ENCODE assay signal across 18 mouse cellular contexts in genomic region chr5:65479681-65480445, GRCm38 (mm10). TPM values are rescaled to one million over a fixed set of nuclear protein-coding genes. Genes with fewer than 3 reads are reported as not detected.
DNase-seq lines count a peak whose midpoint lies in the region; ATAC-seq and TF ChIP-seq lines count a peak whose summit lies in the region.
"Had no signal": no experiment of that assay in that cellular context is flagged by ENCODE, and none has a peak within 500 bp of the region (broad histone marks: within the 10 kb centered on the region; RNA-seq: fewer than 3 reads in every experiment).

No protein-coding gene starts in this region.

- H3K27me3 ChIP-seq in heart, embryonic 12.5 days (replicated peaks), result no peaks in the 10 kb centered on the region
- no peaks in the 10 kb centered on the region for H3K27me3 ChIP-seq in lung, embryonic 14.5 days (ENCODE audit: insufficient read depth, low read length)
- H3K27me3 ChIP-seq in intestine, embryonic 14.5 days (replicated peaks; ENCODE audit: control insufficient read depth, insufficient read depth, low read length), result no peaks in the 10 kb centered on the region
- no peaks in the 10 kb centered on the region for H3K27me3 ChIP-seq in lung, postnatal 0 days (replicated peaks; ENCODE audit: insufficient read depth, low read length)
- no peaks in the 10 kb centered on the region for H3K27me3 ChIP-seq in kidney, embryonic 15.5 days

- no peak for ATAC-seq in heart, embryonic 12.5 days (ENCODE audit: insufficient number of reproducible peaks, low FRiP score)
- ATAC-seq in lung, embryonic 14.5 days (ENCODE audit: insufficient read depth), result peak; percentile 41; the same call in 1 of the 2 replicates
- ATAC-seq in intestine, embryonic 14.5 days (replicated peaks; ENCODE audit: low FRiP score, low TSS enrichment, low read depth), result peak; percentile 49; the same call in 1 of the 2 replicates
- ATAC-seq in lung, postnatal 0 days, result peak; percentile 72
- no peak for ATAC-seq in kidney, embryonic 15.5 days (replicated peaks; ENCODE audit: low FRiP score)

- H3K9ac ChIP-seq in heart, embryonic 12.5 days, result no peak overlapping the region
- H3K9ac ChIP-seq in lung, embryonic 14.5 days, result no peak overlapping the region
- H3K9ac ChIP-seq in intestine, embryonic 14.5 days (ENCODE audit: low read length), result no peak overlapping the region
- no peak overlapping the region for H3K9ac ChIP-seq in lung, postnatal 0 days (replicated peaks; ENCODE audit: low read depth)
- no peak overlapping the region for H3K9ac ChIP-seq in kidney, embryonic 15.5 days

- DNase-seq in heart, adult 8-10 months (ENCODE audit: low spot score), result no peak
- DNase-seq in lung, embryonic 14.5 days, result peak; percentile 3
- no peak for DNase-seq in lung, postnatal 25 days (ENCODE audit: low spot score)
- DNase-seq in intestine, embryonic 14.5 days (ENCODE audit: low spot score), result no peak
- DNase-seq in lung, postnatal 0 days (ENCODE audit: low spot score), result peak; percentile 56
- DNase-seq in layer of hippocampus, postnatal 14 days (ENCODE audit: low spot score in 2 of 2), result no peak
- DNase-seq: adrenal gland, postnatal 25 days; cerebellum, adult 9-11 months; kidney, postnatal 4 days; layer of hippocampus, postnatal 36 days had no signal

- H3K36me3 ChIP-seq in heart, embryonic 12.5 days, result peaks cover 2% of the 10 kb centered on the region; the same call in 1 of the 2 replicates
- H3K36me3 ChIP-seq in lung, embryonic 14.5 days (ENCODE audit: insufficient read depth), result no peaks in the 10 kb centered on the region
- no peaks in the 10 kb centered on the region for H3K36me3 ChIP-seq in intestine, embryonic 14.5 days (ENCODE audit: control insufficient read depth, insufficient read depth, low read length)
- H3K36me3 ChIP-seq in lung, postnatal 0 days (ENCODE audit: insufficient read depth, low read length), result no peaks in the 10 kb centered on the region
- no peaks in the 10 kb centered on the region for H3K36me3 ChIP-seq in kidney, embryonic 15.5 days
- H3K36me3 ChIP-seq: midbrain, embryonic 10.5 days had no signal

- no peak for TF ChIP-seq EP300 in lung, postnatal 0 days (IDR thresholded peaks at IDR 0.05)

- H3K4me3 ChIP-seq in heart, embryonic 12.5 days, result no peak overlapping the region
- H3K4me3 ChIP-seq in lung, embryonic 14.5 days (ENCODE audit: low read depth, low read length), result no peak overlapping the region
- H3K4me3 ChIP-seq in intestine, embryonic 14.5 days (ENCODE audit: low read depth, low read length), result no peak overlapping the region
- no peak overlapping the region for H3K4me3 ChIP-seq in lung, postnatal 0 days (ENCODE audit: low read depth, low read length)
- H3K4me3 ChIP-seq in kidney, embryonic 15.5 days (replicated peaks), result no peak overlapping the region
- H3K4me3 ChIP-seq: midbrain, embryonic 10.5 days had no signal

- 89% methylated on average over 9 of the region's 9 CpGs for WGBS in heart, embryonic 12.5 days
- WGBS in lung, embryonic 14.5 days, result 69% methylated on average over 9 of the region's 9 CpGs
- WGBS in intestine, embryonic 14.5 days, result 76% methylated on average over 9 of the region's 9 CpGs
- 65% methylated on average over 9 of the region's 9 CpGs for WGBS in lung, postnatal 0 days
- 90% methylated on average over 9 of the region's 9 CpGs for WGBS in kidney, embryonic 15.5 days

- H3K4me2 ChIP-seq in heart, embryonic 12.5 days, result no peak overlapping the region
- no peak overlapping the region for H3K4me2 ChIP-seq in lung, embryonic 14.5 days
- H3K4me2 ChIP-seq in intestine, embryonic 14.5 days (ENCODE audit: low read length), result no peak overlapping the region
- no peak overlapping the region for H3K4me2 ChIP-seq in lung, postnatal 0 days (replicated peaks; ENCODE audit: low read depth, low read length)
- H3K4me2 ChIP-seq in kidney, embryonic 15.5 days, result no peak overlapping the region

- peak overlapping the region; percentile 81 for H3K27ac ChIP-seq in heart, embryonic 12.5 days (ENCODE audit: poor library complexity, severe bottlenecking)
- H3K27ac ChIP-seq in lung, embryonic 14.5 days (ENCODE audit: low read depth), result no peak overlapping the region; the same call in 1 of the 2 replicates
- no peak overlapping the region for H3K27ac ChIP-seq in intestine, embryonic 14.5 days (ENCODE audit: low read depth)
- H3K27ac ChIP-seq in lung, postnatal 0 days (ENCODE audit: low read length), result peak overlapping the region; percentile 59
- H3K27ac ChIP-seq in kidney, embryonic 15.5 days, result no peak overlapping the region
- H3K27ac ChIP-seq: midbrain, embryonic 10.5 days had no signal

- peaks cover 26% of the 10 kb centered on the region for H3K4me1 ChIP-seq in heart, embryonic 12.5 days (replicated peaks)
- no peaks in the 10 kb centered on the region for H3K4me1 ChIP-seq in lung, embryonic 14.5 days (ENCODE audit: insufficient read depth)
- no peaks in the 10 kb centered on the region for H3K4me1 ChIP-seq in intestine, embryonic 14.5 days (replicated peaks; ENCODE audit: control insufficient read depth, insufficient read depth, low read length)
- no peaks in the 10 kb centered on the region for H3K4me1 ChIP-seq in lung, postnatal 0 days (ENCODE audit: insufficient read depth, low read depth, low read length)
- no peaks in the 10 kb centered on the region for H3K4me1 ChIP-seq in kidney, embryonic 15.5 days
- H3K4me1 ChIP-seq: midbrain, embryonic 10.5 days had no signal

- H3K9me3 ChIP-seq in heart, embryonic 12.5 days (replicated peaks), result no peaks in the 10 kb centered on the region
- no peaks in the 10 kb centered on the region for H3K9me3 ChIP-seq in lung, embryonic 14.5 days (ENCODE audit: low read depth, low read length)
- H3K9me3 ChIP-seq in intestine, embryonic 14.5 days (ENCODE audit: control insufficient read depth, low read length), result no peaks in the 10 kb centered on the region
- no peaks in the 10 kb centered on the region for H3K9me3 ChIP-seq in lung, postnatal 0 days (ENCODE audit: low read length)
- no peaks in the 10 kb centered on the region for H3K9me3 ChIP-seq in kidney, embryonic 15.5 days (replicated peaks)
- H3K9me3 ChIP-seq: midbrain, embryonic 10.5 days had no signal

- no peak for TF ChIP-seq CTCF in lung, embryonic 14.5 days (IDR thresholded peaks at IDR 0.05; ENCODE audit: low read depth)
- TF ChIP-seq CTCF in lung, postnatal 0 days (IDR thresholded peaks at IDR 0.05), result no peak

RNA-seq across cellular contexts. Expression of gene Gm43552, which starts 12.8 kb away (rescaled TPM):
- polyA plus RNA-seq in heart, embryonic 12.5 days (2016; fragmentation: Nextera tagmentation; extraction: Ambion mirVana), result not detected in 2 replicates
- total RNA-seq in heart, adult 8-10 months (2022), result 1 to 10 TPM in 2 of 4 experiments, not detected in 2; 3.1 to 6.3 TPM
- polyA plus RNA-seq in lung, embryonic 14.5 days (2014; fragmentation: Nextera tagmentation; extraction: Ambion mirVana), result not detected in 2 replicates
- polyA plus RNA-seq in intestine, embryonic 14.5 days (2014; fragmentation: Nextera tagmentation; extraction: Ambion mirVana), result 2.4 TPM in 1 of 2 replicates, not detected in the other
- not detected in 2 replicates for polyA plus RNA-seq in lung, postnatal 0 days (2015; fragmentation: Nextera tagmentation; extraction: Ambion mirVana)
- total RNA-seq in layer of hippocampus, postnatal 14 days (2021), result not detected
- not detected in 2 replicates for polyA plus RNA-seq in kidney, embryonic 15.5 days (2015; fragmentation: Nextera tagmentation; extraction: Ambion mirVana)
- total RNA-seq: ES-E14 had no signal
- polyA plus RNA-seq: C2C12; forebrain, embryonic 11.5 days; gonadal fat pad, adult 2 months; limb, embryonic 11.5 days; midbrain, embryonic 10.5 days had no signal

RNA-seq across cellular contexts. Expression of gene Ugdh, which starts 44.1 kb away (rescaled TPM):
- polyA plus RNA-seq in heart, embryonic 12.5 days (2016; fragmentation: Nextera tagmentation; extraction: Ambion mirVana), result 93.5 and 94.4 TPM in 2 replicates
- total RNA-seq in heart, adult 8-10 months (2022), result 10 to 100 TPM; 11.3 to 13.9 (median 12.7) TPM
- polyA plus RNA-seq in lung, embryonic 14.5 days (2014; fragmentation: Nextera tagmentation; extraction: Ambion mirVana), result 118 and 120 TPM in 2 replicates
- polyA plus RNA-seq in intestine, embryonic 14.5 days (2014; fragmentation: Nextera tagmentation; extraction: Ambion mirVana), result 108 and 111 TPM in 2 replicates
- polyA plus RNA-seq in lung, postnatal 0 days (2015; fragmentation: Nextera tagmentation; extraction: Ambion mirVana), result 71.9 and 77.3 TPM in 2 replicates
- 10 to 100 TPM; 24.1 to 30.9 TPM for total RNA-seq in layer of hippocampus, postnatal 14 days (2021)
- polyA plus RNA-seq in kidney, embryonic 15.5 days (2015; fragmentation: Nextera tagmentation; extraction: Ambion mirVana), result 92.0 and 97.3 TPM in 2 replicates

RNA-seq across cellular contexts. Expression of gene Smim14, which starts 57.1 kb away (rescaled TPM):
- 124 and 138 TPM in 2 replicates for polyA plus RNA-seq in heart, embryonic 12.5 days (2016; fragmentation: Nextera tagmentation; extraction: Ambion mirVana)
- 100 to 1,000 TPM in 1 of 4 experiments, 10 to 100 TPM in 3; 92.2 to 104 (median 96.7) TPM for total RNA-seq in heart, adult 8-10 months (2022)
- 83.0 and 91.2 TPM in 2 replicates for polyA plus RNA-seq in lung, embryonic 14.5 days (2014; fragmentation: Nextera tagmentation; extraction: Ambion mirVana)
- polyA plus RNA-seq in intestine, embryonic 14.5 days (2014; fragmentation: Nextera tagmentation; extraction: Ambion mirVana), result 109 and 111 TPM in 2 replicates
- 249 and 251 TPM in 2 replicates for polyA plus RNA-seq in lung, postnatal 0 days (2015; fragmentation: Nextera tagmentation; extraction: Ambion mirVana)
- 100 to 1,000 TPM; 150 to 155 TPM for total RNA-seq in layer of hippocampus, postnatal 14 days (2021)
- polyA plus RNA-seq in kidney, embryonic 15.5 days (2015; fragmentation: Nextera tagmentation; extraction: Ambion mirVana), result 96.9 and 107 TPM in 2 replicates

RNA-seq across cellular contexts. Expression of gene Ube2k, which starts 57.2 kb away (rescaled TPM):
- polyA plus RNA-seq in heart, embryonic 12.5 days (2016; fragmentation: Nextera tagmentation; extraction: Ambion mirVana), result 142 and 152 TPM in 2 replicates
- 10 to 100 TPM; 51.6 to 68.1 (median 54.5) TPM for total RNA-seq in heart, adult 8-10 months (2022)
- polyA plus RNA-seq in lung, embryonic 14.5 days (2014; fragmentation: Nextera tagmentation; extraction: Ambion mirVana), result 132 TPM in 2 replicates
- 123 and 124 TPM in 2 replicates for polyA plus RNA-seq in intestine, embryonic 14.5 days (2014; fragmentation: Nextera tagmentation; extraction: Ambion mirVana)
- 99.8 and 102 TPM in 2 replicates for polyA plus RNA-seq in lung, postnatal 0 days (2015; fragmentation: Nextera tagmentation; extraction: Ambion mirVana)
- total RNA-seq in layer of hippocampus, postnatal 14 days (2021), result 100 to 1,000 TPM; 130 to 137 TPM
- 171 and 184 TPM in 2 replicates for polyA plus RNA-seq in kidney, embryonic 15.5 days (2015; fragmentation: Nextera tagmentation; extraction: Ambion mirVana)

Comparison
In these comparisons a context has a peak if more than half of its experiments do, and no peak if none do; other contexts are left out.
1. H3K27ac ChIP-seq: peak in heart, embryonic 12.5 days (single experiment) and lung, postnatal 0 days (single experiment); none in lung, embryonic 14.5 days (single experiment), intestine, embryonic 14.5 days (single experiment) and kidney, embryonic 15.5 days (single experiment).
2. DNase-seq: peak in lung, embryonic 14.5 days (single experiment) and lung, postnatal 0 days (single experiment); none in heart, adult 8-10 months (single experiment), lung, postnatal 25 days (single experiment), intestine, embryonic 14.5 days (single experiment) and layer of hippocampus, postnatal 14 days (0 of 2).
3. ATAC-seq: peak in lung, embryonic 14.5 days (single experiment), intestine, embryonic 14.5 days (single experiment) and lung, postnatal 0 days (single experiment); none in heart, embryonic 12.5 days (single experiment) and kidney, embryonic 15.5 days (single experiment).